Mouse (Mus musculus) thymus, postnatal 0 days (tissue): Measurements from ENCODE around the gene Nr1i2. TPM values are rescaled to one million over a fixed set of nuclear protein-coding genes. Genes with fewer than 3 reads are reported as not detected.
"Not testable (repeated sequence)": the region's sequence is repeated elsewhere in the genome, so short reads cannot be mapped to it uniquely, and the experiment has no call there.

Experiments
- DNase-seq: peaks from one replicate; pipeline ENCODE4 v3.0.0-alpha.2; 2015; ENCODE audit warnings: low spot score
- polyA plus RNA-seq: library from polyadenylated mRNA; unstranded; fragments of >200 nt; fragmentation: Nextera tagmentation; extraction: Ambion mirVana; gene quantifications from 2 replicates; pipeline ENCODE4 v1.2.1, GENCODE M21; 2015

Gene Nr1i2
- 0.05 TPM in 1 of 2 replicates, not detected in the other for polyA plus RNA-seq

DNA sequence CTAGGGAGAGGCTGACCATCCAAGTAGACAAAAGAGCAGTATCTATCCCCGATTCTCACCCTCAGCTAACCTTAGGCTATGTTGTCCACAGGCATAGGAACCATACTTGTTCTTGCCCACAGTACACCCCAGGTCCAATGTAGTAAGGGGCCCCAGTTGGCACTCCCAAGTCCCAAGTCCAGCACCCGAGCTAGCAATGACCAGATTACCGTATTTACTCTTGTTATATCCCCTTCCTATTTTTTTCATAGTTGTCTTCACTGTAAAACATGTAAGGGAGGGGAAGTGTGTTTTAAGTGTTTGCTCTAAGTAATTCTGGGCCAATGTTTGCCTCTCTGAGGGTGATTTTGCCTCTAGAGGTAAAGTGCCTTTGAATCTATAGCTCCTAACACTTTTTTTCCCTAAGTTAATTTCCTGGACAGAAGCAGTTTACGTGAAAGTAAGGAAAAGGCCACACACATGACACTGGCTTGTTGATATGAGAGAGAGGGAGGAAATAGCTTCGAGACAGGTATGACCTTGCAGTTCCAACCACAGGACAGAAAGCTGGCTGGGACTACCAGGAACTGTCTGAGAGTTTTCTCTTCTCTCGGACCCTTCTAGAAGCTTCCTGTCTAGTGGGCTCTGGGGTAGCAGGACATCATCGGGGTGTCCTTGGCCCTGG lies at the start of gene Nr1i2:
Nr1i2 (minus strand) TSS at position 140 of the 664 bp plus-strand sequence.
- no peak for DNase-seq

- DNase-seq = peak; percentile 54
Measured at GRCm38 (mm10) chr16:38341396-38342324, 47.0 kb upstream of the Nr1i2 start, which contains the start of gene Maats1. Gene Maats1, minus strand, starts transcription at chr16:38342143.

DNA sequence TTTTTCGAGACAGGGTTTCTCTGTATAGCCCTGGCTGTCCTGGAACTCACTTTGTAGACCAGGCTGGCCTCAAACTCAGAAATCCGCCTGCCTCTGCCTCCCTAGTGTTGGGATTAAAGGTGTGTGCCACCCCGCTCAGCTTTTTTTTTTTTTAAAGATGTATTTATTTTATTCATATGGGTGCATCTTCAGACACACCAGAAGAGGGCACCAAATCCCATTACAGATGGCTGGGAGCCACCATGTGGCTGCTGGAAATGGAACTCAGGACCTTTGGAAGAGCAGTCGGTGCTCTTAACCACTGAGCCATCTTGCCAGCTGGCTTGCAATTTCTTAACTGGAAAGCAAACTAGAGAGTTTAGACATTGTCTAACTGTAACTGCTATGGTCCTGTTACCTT lies 43.5 kb upstream of the Nr1i2 start:
- not testable (repeated sequence) for DNase-seq

- DNase-seq = no peak
Measured at GRCm38 (mm10) chr16:38334431-38334830, 39.8 kb upstream of the Nr1i2 start.

DNA sequence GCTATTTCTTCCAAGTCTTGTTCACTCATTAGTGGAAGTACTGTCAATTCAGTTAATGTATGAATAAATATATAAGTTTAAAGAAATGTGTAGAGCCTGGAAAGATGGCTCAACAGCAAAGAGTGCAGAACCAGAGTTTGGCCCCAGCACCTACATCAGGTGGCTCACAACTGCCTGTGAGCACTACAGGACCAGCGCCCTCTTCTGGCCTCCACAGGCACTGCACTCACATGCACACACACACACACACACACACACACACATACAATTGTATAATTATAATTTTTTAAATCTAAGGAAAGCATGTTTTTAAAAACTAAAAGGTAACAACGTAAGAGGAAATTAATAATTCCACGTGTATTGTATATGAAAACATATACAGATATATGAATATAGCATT lies 34.7 kb upstream of the Nr1i2 start:
- DNase-seq = no peak

DNA sequence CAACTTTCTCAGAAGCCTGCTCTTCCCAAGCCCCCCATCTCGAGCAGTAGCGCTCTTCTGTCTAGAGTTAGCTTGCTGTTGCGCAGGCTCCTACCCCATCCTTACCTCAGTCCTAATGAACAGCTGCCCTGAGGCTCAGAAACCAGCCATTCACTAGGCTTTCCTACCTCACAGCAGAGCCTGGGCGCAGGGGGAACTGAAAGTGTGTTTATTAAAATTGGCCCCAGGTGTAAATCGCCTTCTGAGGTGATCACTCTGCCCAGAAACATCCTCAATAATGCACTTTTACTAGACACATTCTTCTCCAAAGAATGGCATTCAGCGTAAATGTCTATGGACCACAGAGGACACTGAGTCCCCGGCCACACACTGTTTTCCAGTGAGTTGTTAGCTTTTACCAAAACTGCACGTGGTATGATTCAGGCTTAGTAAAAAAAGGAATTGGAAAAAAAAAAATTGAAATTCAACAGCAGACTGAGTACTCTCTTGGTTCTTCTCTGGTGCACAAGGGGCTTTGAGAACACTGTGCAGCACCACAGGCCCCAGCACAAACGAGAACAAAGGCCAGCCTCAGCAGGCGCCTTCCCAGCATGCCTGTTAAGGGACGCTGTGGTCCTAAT lies 32.3 kb upstream of the Nr1i2 start:
- DNase-seq = no peak

GRCm38 (mm10) chr16:38324311-38324710 lies 29.7 kb upstream of the Nr1i2 start:
- DNase-seq = no peak

DNA sequence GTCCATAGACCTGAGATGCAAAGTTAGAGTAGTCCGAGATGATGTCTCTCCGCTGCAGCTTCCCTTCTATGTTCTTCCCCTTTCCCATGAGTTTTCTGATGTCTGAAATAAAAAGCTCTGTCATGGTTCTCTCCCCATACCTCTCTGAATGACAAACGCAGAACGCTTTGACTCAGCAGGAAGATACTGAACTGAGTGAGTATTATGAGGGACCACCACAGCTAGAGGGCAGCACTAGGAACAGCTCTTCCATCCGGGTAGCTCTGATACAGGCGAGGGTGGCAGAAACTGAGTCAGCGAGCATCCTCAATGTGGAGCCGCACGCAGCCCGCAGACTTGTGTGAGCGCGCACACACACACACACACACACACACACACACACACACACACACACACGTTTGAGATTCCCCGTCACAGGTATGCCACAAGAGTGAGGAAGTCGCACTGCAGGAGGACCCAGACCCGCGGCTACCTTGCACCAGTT lies 26.9 kb upstream of the Nr1i2 start:
- peak; percentile 64 for DNase-seq

DNA sequence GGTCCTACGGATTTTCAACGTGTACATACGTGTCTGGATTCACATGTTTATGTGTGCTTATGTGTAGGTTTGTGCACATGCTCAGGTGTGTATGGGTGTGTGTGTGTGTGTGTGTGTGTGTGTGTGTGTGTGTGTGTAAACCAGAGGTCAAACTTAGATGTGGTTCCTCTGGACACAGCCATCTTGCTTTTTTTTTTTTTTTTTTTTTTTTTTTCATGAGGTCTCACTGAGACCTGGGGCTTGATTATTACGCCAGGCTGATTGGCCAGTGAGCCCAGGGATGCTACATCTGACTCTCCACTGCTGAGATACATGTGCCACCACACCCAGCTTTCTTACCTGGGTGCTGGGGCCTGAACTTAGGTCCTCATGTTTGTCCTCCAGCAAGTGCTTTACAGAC lies 24.5 kb upstream of the Nr1i2 start:
- no peak for DNase-seq

- no peak for DNase-seq
Measured at GRCm38 (mm10) chr16:38318492-38318891, 23.9 kb upstream of the Nr1i2 start.

DNA sequence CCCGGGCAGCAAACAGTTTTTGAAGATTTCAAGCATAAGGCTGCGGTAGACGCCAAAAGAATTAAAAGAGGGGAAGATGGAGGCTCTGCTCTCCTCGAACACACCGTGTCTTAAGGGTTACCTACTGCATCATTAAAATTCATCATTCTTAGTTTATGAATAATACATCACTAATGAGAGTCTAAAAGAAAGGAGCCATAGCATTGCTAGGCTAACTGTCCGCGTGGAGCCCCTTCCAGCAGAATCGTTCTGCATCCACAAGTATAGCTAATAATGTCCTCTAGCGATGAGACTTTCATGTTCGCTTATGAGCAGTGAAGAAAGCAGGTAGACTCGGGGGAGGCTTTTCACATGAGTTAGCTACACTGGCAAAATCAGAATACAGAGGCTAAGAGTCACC lies 13.6 kb upstream of the Nr1i2 start:
- DNase-seq = no peak

DNA sequence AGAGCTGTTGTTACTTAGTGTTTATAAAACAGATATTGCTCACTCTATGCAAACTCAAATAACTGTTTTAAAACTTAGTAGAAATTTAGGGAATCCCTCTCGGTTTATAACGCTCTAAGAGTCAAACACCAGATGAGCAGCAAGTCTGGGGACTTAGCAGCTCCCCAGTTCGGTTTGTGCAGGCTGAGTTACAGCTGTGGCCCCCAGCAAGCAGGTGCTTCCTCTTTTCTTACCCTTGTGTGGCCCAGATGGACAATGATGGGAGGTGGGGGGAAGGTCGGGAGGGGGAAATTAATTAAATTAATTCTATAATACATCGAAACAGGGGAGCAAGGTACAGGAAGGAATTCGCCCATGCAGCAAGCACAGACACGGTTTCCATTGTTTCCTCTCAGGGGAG lies 13.0 kb upstream of the Nr1i2 start:
- DNase-seq = no peak

DNA sequence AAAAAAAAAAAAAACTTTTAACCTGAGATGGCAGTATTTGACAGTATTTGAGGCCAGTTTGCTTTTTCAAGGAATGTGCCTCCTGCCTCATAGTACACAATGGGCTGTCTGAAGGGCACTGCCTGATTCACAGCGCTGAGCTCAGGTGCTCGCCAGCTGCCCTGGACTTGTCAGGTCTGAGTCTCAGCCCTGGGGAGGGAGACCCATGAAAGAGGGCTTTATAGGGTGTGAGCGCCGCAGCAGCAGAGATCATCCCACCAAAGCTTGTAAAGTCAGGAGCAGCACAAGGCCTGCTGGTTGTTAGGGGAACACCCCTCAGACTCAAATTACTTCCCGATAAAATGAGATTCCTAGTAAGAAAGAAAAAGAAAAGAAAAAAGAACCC lies 12.6 kb upstream of the Nr1i2 start:
- DNase-seq = no peak

DNA sequence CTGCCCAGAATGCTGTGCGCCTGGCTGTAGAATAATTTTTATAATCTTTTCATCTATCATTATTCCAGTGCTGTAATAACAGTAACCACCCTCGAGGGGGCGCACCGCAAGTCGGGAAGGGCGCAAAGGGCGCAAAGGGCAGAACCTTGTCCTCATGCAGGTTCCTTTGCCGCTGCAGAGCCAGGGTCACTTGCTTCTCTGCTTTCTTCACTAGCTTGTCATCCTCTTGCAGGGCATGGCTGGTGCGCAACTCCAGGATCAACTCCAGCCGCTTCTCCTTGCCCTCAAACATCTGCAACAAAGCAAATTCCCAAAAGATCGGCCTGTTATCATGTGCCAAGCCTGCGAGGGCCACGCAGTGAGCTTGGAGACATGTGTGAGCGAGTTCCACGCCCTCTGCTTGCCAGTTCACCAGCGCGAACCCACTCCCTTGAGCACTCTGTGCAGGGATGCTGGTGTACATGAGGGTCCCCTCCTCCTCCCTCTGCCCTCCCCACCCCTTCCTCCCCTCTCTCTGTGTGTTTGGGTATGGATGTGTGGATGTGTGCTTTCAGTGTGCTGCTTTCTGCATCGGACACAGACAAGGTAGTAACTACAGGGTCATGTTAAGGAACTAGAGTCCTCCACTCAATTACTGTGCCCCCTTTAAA lies 12.1 kb upstream of the Nr1i2 start:
- no peak for DNase-seq

GRCm38 (mm10) chr16:38304460-38305194 lies 10.0 kb upstream of the Nr1i2 start:
- no peak for DNase-seq

DNA sequence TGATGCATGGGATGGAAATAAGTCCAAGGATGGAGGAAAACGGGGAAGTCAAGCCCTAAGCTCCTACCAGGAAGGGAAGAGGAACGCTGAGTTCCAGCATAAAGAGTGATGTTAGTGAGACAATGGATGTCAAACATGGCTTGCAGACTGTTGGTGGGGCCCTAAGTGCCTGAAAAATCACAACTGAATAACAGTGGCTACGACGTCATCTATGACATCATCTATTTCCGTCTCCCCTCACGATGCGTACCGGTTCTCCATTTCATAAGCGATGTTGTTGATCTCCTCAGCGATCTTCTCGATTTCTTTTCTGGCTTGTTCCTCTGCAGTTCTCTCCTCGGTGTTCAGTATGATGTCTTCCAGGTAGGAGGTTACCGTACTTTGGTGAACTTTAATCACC lies 7.7 kb upstream of the Nr1i2 start:
- DNase-seq = no peak

- no peak for DNase-seq
Measured at GRCm38 (mm10) chr16:38298410-38298809, 3.8 kb upstream of the Nr1i2 start.

GRCm38 (mm10) chr16:38295349-38295930 lies 816 bp upstream of the Nr1i2 start:
- no peak for DNase-seq

- no peak for DNase-seq
Measured at GRCm38 (mm10) chr16:38290151-38290550, 4.5 kb downstream of the Nr1i2 start.

DNA sequence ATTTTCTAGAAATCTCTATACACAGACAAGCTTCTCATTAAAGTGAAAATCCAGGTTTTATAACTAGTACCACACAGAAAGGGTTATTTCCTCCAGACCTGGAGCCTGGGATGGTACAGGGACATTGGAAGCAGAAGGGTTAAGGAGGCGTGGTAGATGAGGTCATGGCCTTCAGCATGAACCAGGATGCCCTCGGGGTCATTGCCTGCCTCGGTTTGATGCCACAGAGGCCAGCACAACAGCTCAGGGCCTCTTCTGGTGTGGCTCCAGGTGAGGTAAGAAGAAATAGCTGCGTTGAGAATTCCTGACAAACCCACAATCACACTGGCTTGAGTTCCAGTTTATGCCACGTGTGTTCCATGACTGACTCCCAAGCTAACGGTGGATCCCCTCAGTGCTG lies 5.8 kb downstream of the Nr1i2 start:
- DNase-seq = no peak
